Mouse (Mus musculus): ENCODE data around the gene Polh. TPM values are rescaled to one million over a fixed set of nuclear protein-coding genes. Genes with fewer than 3 reads are reported as not detected.

The Polh gene
- polyA plus RNA-seq (2012; rRNA removed) = 5.2 and 5.6 TPM in 2 replicates

DNA sequence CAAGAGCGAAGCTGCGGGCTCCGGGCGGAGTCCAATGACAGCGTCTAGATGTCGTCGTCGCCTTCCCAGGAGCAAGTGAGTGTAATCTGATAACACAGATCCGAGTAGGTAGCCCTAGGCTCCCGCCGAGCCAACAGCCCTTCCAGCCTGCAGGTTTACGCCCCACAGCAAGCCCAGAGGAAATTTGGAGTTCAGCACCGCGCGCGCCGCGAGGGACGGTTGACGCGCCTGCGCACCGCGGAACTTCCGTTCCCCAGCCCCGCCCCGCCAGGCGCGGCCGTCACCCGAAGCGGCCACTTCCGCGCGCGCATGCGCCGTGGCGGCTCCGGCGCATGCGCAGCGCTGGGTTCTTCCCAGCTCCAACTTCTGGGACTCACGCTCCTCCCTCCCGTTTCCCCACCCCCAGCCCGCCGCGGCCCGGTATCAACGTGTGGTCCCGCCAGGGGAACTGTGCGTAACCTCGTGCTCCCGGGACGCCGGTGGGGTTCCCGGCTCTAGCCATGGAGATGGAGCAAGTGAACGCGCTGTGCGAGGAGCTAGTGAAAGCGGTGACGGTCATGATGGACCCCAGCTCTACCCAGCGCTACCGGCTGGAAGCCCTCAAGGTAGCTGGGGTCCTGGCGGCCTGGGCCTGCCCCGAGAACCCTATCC, at the start of gene Polh, which contains the start of gene Xpo5:
Gene Polh (minus strand): TSS at position 225 of the 651 bp plus-strand sequence.
Gene Xpo5 (plus strand): TSS at position 362 of the 651 bp plus-strand sequence.
- H3K36me3 ChIP-seq (ENCODE audit: control insufficient read depth, insufficient read depth, low read length) = peaks cover 6% of the 10 kb centered on the region
- H3K27me3 ChIP-seq (ENCODE audit: control insufficient read depth, insufficient read depth, low read length) = no peaks in the 10 kb centered on the region
- peak within 1 kb of the TSS; percentile 73 for H3K27ac ChIP-seq (ENCODE audit: insufficient read depth, low read length)
- peak; percentile 85 to 90 for DNase-seq (ENCODE audit: low read depth in 1 of 2, low spot score in 2 of 2)
- 1% methylated on average over 66 of the region's 66 CpGs for WGBS
- peak within 1 kb of the TSS; percentile 98 for H3K4me3 ChIP-seq (ENCODE audit: extremely low read depth, insufficient read depth, insufficient read length)
- TF ChIP-seq POLR2A (IDR thresholded peaks at IDR 0.05; ENCODE audit: low read depth, low read length) (no peak; the same call in 1 of the 2 replicates), CTCF (IDR thresholded peaks at IDR 0.05; ENCODE audit: extremely low read depth, insufficient read depth, insufficient read length, insufficient replicate concordance) (no peak)
- H3K4me1 ChIP-seq (ENCODE audit: control insufficient read depth, insufficient read depth, insufficient read length) = peaks cover 5% of the 10 kb centered on the region; the same call in 1 of the 2 replicates

DNA sequence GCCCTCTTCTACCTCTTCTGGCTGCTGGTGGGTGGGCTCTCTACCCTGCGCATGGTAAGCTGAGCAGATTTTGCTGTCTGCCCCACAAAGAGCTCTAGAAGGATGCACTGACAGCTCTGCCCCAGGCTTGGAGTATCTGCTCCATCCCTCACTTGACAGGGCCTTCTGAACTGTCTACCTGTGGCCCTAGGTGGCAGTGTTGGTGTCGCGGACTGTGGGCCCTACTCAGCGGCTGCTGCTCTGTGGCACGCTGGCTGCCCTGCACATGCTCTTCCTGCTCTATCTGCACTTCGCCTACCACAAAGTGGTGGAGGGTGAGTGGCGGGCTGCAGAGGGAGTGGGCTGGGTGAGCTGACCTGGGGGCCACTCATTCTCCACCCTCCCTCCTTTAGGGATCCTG, 48.7 kb upstream of the Polh start:
- peaks cover 5% of the 10 kb centered on the region for H3K27me3 ChIP-seq (ENCODE audit: control insufficient read depth, insufficient read depth, low read length)
- peaks cover 28% of the 10 kb centered on the region for H3K36me3 ChIP-seq (ENCODE audit: control insufficient read depth, insufficient read depth, low read length)
- DNase-seq (ENCODE audit: low read depth in 1 of 2, low spot score in 2 of 2) = no peak
- no peak for TF ChIP-seq CTCF (IDR thresholded peaks at IDR 0.05; ENCODE audit: extremely low read depth, insufficient read depth, insufficient read length, insufficient replicate concordance)
- no peak for TF ChIP-seq POLR2A (IDR thresholded peaks at IDR 0.05; ENCODE audit: low read depth, low read length)
- WGBS = 80% methylated on average over 7 of the region's 7 CpGs
- peaks cover 15% of the 10 kb centered on the region for H3K4me1 ChIP-seq (ENCODE audit: control insufficient read depth, insufficient read depth, insufficient read length)
- no peak overlapping the region for H3K27ac ChIP-seq (ENCODE audit: insufficient read depth, low read length)
- H3K4me3 ChIP-seq (ENCODE audit: extremely low read depth, insufficient read depth, insufficient read length) = no peak overlapping the region

DNA sequence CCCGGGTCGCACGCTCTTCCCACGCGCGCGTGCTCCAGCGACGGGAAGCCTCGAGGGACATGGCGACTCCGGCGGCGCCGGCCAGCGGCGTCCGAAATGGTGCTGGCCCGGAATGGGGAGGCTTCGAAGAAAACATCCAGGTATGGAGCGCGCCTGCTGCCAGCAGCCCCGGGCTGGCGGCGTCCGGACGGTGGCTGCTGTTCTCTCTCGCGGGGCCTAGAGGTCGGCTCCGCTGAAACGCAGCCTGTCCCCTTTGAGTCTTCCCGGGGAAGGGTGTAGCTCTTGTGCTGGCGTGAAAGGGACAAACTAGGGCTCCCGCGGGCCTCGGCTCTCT, 45.7 kb upstream of the Polh start:
- Histone ChIP-seq H3K4me1 (ENCODE audit: control insufficient read depth, insufficient read depth, insufficient read length) (peaks cover 7% of the 10 kb centered on the region; the same call in 1 of the 2 replicates), H3K4me3 (ENCODE audit: extremely low read depth, insufficient read depth, insufficient read length) (peak overlapping the region; percentile 96), H3K27me3 (ENCODE audit: control insufficient read depth, insufficient read depth, low read length) (no peaks in the 10 kb centered on the region), H3K36me3 (ENCODE audit: control insufficient read depth, insufficient read depth, low read length) (peaks cover 49% of the 10 kb centered on the region), H3K27ac (ENCODE audit: insufficient read depth, low read length) (peak overlapping the region; percentile 79)
- no peak for TF ChIP-seq CTCF (IDR thresholded peaks at IDR 0.05; ENCODE audit: extremely low read depth, insufficient read depth, insufficient read length, insufficient replicate concordance)
- no peak; the same call in 1 of the 2 replicates for TF ChIP-seq POLR2A (IDR thresholded peaks at IDR 0.05; ENCODE audit: low read depth, low read length)
- no peak for DNase-seq (ENCODE audit: low read depth in 1 of 2, low spot score in 2 of 2)
- under 1% methylated on average over 37 of the region's 37 CpGs for WGBS

DNA sequence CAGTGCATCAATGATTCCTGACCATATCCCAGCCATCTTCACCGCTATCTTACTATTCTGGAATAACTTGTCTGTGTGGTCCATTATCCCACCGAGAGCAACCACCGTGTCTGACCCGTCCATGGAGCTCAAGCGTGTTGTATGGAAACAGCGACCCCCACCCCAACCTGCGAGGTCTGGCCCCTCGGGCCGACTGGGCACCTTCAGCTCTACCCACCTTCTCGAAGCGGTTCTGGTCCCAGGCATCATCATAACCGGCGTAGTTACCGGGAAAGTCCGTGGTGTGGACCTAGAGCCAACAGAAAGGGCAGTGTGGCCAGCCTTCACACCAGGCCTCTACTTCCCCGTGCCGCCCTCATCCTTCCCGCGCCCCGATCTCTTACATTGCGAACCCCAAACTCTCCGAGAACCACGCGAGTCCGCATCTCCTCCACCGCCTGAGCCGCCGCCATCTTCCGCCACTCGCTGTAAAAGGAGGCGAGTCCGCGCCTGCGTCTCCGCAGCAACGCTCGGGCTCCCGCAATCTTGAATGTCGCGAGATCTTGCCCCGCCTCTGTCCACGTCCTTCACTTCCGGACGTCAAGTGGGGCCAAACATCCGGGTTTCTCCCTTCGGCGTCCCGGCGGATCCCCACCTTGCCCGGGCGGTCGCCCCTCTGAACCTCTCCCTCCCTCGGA, 45.2 kb upstream of the Polh start, which contains the start of the genes Polr1c and Yipf3:
Gene Polr1c (minus strand): TSS at position 543 of the 677 bp plus-strand sequence.
Gene Yipf3 (plus strand): TSS at position 569 of the 677 bp plus-strand sequence.
- Histone ChIP-seq H3K27me3 (ENCODE audit: control insufficient read depth, insufficient read depth, low read length) (no peaks in the 10 kb centered on the region), H3K27ac (ENCODE audit: insufficient read depth, low read length) (peak within 1 kb of the TSS; percentile 79), H3K4me3 (ENCODE audit: extremely low read depth, insufficient read depth, insufficient read length) (peak within 1 kb of the TSS; percentile 96), H3K36me3 (ENCODE audit: control insufficient read depth, insufficient read depth, low read length) (peaks cover 53% of the 10 kb centered on the region), H3K4me1 (ENCODE audit: control insufficient read depth, insufficient read depth, insufficient read length) (peaks cover 7% of the 10 kb centered on the region; the same call in 1 of the 2 replicates)
- TF ChIP-seq POLR2A (IDR thresholded peaks at IDR 0.05; ENCODE audit: low read depth, low read length) = peak; percentile 51
- no peak for TF ChIP-seq CTCF (IDR thresholded peaks at IDR 0.05; ENCODE audit: extremely low read depth, insufficient read depth, insufficient read length, insufficient replicate concordance)
- under 1% methylated on average over 53 of the region's 53 CpGs for WGBS
- DNase-seq (ENCODE audit: low read depth in 1 of 2, low spot score in 2 of 2) = peak; percentile 83 to 96

DNA sequence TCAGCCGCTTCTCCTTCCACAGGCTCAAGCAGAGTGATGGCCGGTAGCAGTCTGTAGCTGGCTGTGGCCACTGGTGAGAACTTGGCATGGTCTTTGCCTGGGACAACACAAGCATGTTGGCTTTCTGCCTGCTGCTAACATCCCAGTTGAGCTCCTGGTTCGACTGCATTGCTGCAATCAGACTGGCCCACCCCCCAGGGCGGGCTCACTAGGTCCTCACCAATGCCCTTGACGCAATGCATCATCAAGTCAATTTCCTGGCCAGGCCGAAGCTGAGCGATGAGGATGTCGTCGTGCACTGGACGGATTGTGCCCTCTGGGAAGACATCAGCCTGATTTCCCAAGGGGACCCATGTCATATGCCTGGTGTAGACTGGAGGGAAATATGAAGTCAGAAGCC, 42.1 kb upstream of the Polh start:
- WGBS = 90% methylated on average over 10 of the region's 10 CpGs
- no peak for DNase-seq (ENCODE audit: low read depth in 1 of 2, low spot score in 2 of 2)
- peaks cover 7% of the 10 kb centered on the region; the same call in 1 of the 2 replicates for H3K4me1 ChIP-seq (ENCODE audit: control insufficient read depth, insufficient read depth, insufficient read length)
- no peaks in the 10 kb centered on the region for H3K27me3 ChIP-seq (ENCODE audit: control insufficient read depth, insufficient read depth, low read length)
- H3K27ac ChIP-seq (ENCODE audit: insufficient read depth, low read length) = no peak overlapping the region
- H3K36me3 ChIP-seq (ENCODE audit: control insufficient read depth, insufficient read depth, low read length) = peaks cover 42% of the 10 kb centered on the region
- no peak overlapping the region for H3K4me3 ChIP-seq (ENCODE audit: extremely low read depth, insufficient read depth, insufficient read length)
- TF ChIP-seq CTCF (IDR thresholded peaks at IDR 0.05; ENCODE audit: extremely low read depth, insufficient read depth, insufficient read length, insufficient replicate concordance) (no peak), POLR2A (IDR thresholded peaks at IDR 0.05; ENCODE audit: low read depth, low read length) (no peak)

DNA sequence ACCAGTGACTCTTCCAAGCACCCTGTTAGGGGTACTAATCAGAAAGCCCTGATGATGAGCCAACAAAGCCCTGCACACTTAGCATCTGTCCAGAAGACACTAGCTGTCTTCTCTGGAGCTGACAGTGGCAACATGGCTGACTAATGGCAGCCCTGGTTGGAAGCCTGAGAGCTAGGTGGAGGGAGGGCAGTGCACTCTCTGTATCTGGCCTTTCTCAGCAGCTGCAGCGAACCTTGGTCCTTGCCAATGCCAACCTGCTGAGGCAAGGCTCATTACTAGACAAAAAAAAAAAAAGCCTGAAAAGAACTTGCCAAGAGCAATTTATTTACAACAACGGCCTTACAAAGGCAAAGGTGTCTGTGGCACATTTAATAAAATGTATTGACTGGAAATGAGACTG, 41.2 kb upstream of the Polh start:
- no peak for TF ChIP-seq CTCF (IDR thresholded peaks at IDR 0.05; ENCODE audit: extremely low read depth, insufficient read depth, insufficient read length, insufficient replicate concordance)
- TF ChIP-seq POLR2A (IDR thresholded peaks at IDR 0.05; ENCODE audit: low read depth, low read length) = no peak
- no peak overlapping the region for H3K27ac ChIP-seq (ENCODE audit: insufficient read depth, low read length)
- no peak for DNase-seq (ENCODE audit: low read depth in 1 of 2, low spot score in 2 of 2)
- H3K4me3 ChIP-seq (ENCODE audit: extremely low read depth, insufficient read depth, insufficient read length) = no peak overlapping the region
- peaks cover 42% of the 10 kb centered on the region for H3K36me3 ChIP-seq (ENCODE audit: control insufficient read depth, insufficient read depth, low read length)
- 88% methylated on average over 2 of the region's 2 CpGs for WGBS
- H3K27me3 ChIP-seq (ENCODE audit: control insufficient read depth, insufficient read depth, low read length) = no peaks in the 10 kb centered on the region
- peaks cover 2% of the 10 kb centered on the region; the same call in 1 of the 2 replicates for H3K4me1 ChIP-seq (ENCODE audit: control insufficient read depth, insufficient read depth, insufficient read length)

Measured in spleen, adult 2 months (tissue).